Mouse (Mus musculus) spleen, adult 18-20 months (tissue): Measurements from ENCODE around the gene Leprot.

Experiments
- DNase-seq, 2 experiments: peaks; one replicate each; pipeline ENCODE4 v3.0.0; 2022; ENCODE audit warnings: mixed read lengths in 2 of 2

The Leprot gene

GRCm38 (mm10) chr4:101669161-101669560 is 21.6 kb downstream of the Leprot start:
- no peak for DNase-seq

DNA sequence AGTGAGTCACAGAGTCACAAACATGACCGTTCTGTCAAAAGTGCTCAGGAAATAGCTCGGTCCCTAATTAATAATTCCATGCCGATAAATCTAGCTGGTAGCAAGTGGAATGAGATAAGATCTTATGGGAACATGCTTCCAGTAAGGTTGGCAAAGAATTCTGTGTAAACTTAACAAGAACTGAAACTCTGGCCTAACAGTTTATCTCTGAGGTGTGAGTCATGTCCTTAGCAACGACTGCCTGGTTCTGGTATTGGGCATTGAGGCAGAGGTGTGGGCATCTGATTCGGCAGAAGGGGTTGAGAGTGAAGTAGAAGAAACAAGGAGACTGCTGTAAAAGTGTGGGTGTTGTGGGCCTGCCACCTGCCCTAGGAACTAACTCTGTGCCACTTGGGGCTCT is 22.3 kb downstream of the Leprot start:
- DNase-seq, result no peak

GRCm38 (mm10) chr4:101674790-101675189 is 27.3 kb downstream of the Leprot start:
- no peak for DNase-seq

DNA sequence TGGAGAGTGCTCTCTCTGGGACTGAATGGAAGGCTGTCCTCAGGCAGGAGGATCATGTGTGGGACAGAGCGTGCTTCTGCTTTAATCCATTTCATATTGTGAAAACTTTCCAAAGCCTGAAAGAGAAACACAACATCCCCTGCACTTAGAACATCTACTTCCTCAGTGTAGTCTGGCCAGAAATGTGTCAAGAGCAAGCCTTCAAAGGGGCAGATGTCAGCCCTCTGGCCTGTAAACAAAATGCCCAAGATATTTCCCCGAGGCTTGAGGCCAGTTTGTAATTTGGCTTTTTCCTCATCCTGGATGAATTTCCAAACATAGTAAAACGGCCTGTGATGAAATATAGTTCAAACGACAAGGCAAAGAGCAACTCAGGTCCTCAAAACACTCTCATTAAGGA is 28.2 kb downstream of the Leprot start:
- no peak for DNase-seq

DNA sequence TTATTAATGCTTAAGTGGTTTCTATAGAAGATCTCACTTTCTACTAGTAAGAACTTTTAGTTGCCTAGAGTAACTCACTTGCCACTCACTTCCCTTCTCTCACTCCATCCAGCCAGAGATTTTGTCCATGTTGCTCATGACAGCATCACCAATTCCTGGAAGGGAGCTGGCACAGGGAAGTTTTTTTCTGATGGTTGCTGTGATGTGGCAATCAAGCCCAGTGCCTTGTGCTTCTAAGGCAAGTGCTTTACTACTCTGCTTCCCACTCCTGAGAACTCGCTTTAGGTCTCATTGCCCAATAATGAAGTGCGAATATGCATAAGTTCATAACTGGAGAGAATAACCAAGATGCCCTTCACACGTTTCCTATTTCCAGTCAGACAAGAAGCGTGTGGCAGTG is 35.1 kb downstream of the Leprot start:
- no peak for DNase-seq

- no peak for DNase-seq
These were observed 35.6 kb downstream of the Leprot start for GRCm38 (mm10) chr4:101683086-101683485.

DNA sequence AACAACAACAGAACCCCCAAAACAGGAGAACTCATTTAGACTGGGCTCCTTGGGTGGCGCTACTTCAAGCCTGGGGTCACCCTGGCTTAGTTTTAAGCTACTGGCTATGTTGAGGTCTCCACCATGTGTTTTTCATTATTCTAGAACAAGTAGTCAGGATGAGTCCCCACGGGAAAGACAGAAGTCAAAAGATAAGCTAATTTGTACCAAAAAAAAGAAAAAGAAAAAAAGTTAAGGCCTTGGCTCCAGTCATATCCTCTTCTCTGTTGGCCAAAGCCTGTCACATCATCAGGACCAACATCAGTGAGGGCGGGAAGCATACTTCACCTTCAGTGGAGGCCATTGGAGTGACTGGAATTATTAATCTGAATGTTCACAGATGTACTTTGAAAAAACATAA is 37.3 kb downstream of the Leprot start:
- DNase-seq, result no peak

GRCm38 (mm10) chr4:101686227-101686810 is 38.8 kb downstream of the Leprot start:
- no peak for DNase-seq

GRCm38 (mm10) chr4:101689241-101689640 is 41.7 kb downstream of the Leprot start:
- DNase-seq, result no peak

DNA sequence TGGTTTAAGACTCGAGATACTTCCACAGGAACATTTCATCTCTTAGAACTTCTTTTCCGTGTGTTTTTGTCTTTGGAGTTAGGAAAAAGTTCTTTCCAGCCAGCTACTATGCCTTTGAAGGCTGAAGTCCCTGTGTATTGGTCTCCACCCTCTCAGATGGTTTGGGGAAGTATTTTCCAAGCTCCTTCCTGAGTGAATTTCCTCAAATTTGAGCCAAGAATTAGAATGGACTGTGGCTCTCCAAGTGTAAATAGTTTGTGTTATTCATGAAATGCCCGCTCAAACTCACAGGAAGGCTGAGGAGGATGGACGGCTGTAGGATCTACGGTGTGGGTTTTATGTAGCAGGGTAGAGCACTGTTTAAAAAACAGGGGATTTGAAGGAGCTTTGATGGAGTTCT is 42.1 kb downstream of the Leprot start:
- no peak for DNase-seq

GRCm38 (mm10) chr4:101692892-101693291 is 45.4 kb downstream of the Leprot start:
- no peak for DNase-seq

DNA sequence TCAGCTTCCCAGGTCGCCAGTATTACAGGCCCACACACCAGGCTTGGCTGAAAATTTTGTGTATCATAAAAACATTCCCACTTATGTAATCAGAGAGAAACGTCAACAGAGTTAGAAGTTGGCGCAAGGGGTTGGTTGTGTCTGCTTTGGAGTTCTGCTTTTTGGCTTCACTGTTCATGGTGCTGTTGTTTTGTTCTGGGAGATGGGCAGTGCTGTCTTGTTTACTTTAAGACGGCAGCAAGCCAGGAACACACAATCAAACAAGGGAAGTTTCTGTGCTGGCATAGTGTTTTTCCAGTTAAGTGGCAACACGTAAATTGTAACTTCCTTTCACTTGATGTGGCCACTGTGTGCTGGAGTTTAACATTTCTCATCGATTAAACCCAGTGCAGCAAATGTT is 47.0 kb downstream of the Leprot start:
- DNase-seq, result no peak

GRCm38 (mm10) chr4:101697236-101697635 is 49.7 kb downstream of the Leprot start:
- no peak for DNase-seq

DNA sequence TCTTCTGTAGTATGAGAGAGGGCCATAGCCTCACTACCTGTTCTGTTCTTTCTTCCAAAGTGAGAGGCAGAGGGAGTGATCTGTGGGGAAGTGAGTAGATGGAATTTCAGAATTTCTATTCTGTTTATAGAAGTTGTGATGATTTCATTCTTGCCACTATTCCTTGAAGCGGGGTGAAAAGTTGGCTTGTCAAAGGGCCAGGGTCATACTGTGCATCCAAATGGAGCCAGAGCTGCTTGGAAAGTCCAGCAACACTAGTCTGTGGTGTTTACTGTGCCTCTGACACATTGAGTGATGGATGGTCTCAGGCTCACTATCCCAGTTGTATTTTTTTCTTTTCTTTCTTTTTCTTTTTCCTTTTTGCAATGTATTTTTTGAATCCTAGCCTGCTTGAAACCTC is 51.9 kb downstream of the Leprot start:
- DNase-seq, result no peak

- DNase-seq, result no peak
These were observed 53.5 kb downstream of the Leprot start for GRCm38 (mm10) chr4:101700892-101701640.

DNA sequence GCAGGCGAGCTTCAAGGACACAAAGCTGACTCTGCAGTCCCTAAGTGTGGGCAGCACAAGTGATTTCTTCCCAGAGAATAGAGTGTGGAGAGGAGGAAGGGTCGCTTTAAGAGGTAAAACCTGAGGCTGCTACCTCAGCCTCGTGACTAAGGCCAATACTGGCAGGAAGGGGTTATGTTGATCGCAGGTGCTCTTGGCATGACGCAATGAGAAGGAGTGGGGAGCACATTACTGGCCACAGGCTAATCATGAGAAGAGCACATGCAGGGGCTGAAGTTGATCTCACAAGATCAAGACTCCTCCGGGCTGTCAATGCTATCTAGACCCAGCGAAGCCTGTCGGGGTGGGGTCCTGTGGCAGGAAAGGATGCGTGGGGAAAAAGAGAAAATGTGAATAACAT is 57.8 kb downstream of the Leprot start:
- DNase-seq, result no peak

GRCm38 (mm10) chr4:101707234-101707633 is 59.7 kb downstream of the Leprot start:
- DNase-seq, result no peak

DNA sequence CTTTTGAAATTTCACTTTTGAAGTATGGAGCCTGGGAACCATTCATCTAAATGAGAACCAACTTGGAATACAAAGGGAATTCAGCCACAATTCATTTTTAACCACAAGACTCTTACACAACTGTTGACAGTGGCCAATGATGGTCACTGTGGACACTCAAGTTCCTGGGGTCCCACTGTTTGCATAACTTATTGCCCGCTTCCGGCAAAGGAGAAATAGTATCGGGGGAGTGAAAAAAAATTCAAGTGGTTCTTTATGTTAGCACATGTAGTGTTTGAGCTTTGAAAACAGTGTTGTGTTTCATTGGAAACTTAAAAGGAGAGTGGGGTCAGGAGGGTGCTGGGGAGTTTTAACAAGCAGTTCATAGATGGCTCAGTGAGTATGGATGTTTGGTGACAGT is 60.4 kb downstream of the Leprot start:
- no peak for DNase-seq
